Mouse (Mus musculus): Measurements from ENCODE around the gene Med31.
"Not testable (repeated sequence)": the region's sequence is repeated elsewhere in the genome, so short reads cannot be mapped to it uniquely, and the experiment has no call there.

The Med31 gene

GRCm38 (mm10) chr11:72196506-72196905 is 18.9 kb downstream of the Med31 start:
- no peak for DNase-seq

GRCm38 (mm10) chr11:72194259-72194658 is 21.1 kb downstream of the Med31 start:
- no peak for DNase-seq

- no peak for DNase-seq
These were observed 24.5 kb downstream of the Med31 start for GRCm38 (mm10) chr11:72190857-72191256.

- peak; percentile 21 for DNase-seq
These were observed 31.1 kb downstream of the Med31 start for GRCm38 (mm10) chr11:72184252-72184651.

GRCm38 (mm10) chr11:72181136-72181535 is 34.3 kb downstream of the Med31 start:
- DNase-seq = no peak

- DNase-seq = no peak
These were observed 34.8 kb downstream of the Med31 start for GRCm38 (mm10) chr11:72180556-72180955.

GRCm38 (mm10) chr11:72176553-72176952 is 38.8 kb downstream of the Med31 start:
- DNase-seq = no peak

- DNase-seq = no peak
These were observed 39.4 kb downstream of the Med31 start for GRCm38 (mm10) chr11:72175966-72176365.

- DNase-seq = no peak
These were observed 40.7 kb downstream of the Med31 start for GRCm38 (mm10) chr11:72174721-72175120.

- DNase-seq = no peak
These were observed 41.9 kb downstream of the Med31 start for GRCm38 (mm10) chr11:72173506-72173905.

- not testable (repeated sequence) for DNase-seq
These were observed 43.5 kb downstream of the Med31 start for GRCm38 (mm10) chr11:72171906-72172305.

- no peak for DNase-seq
These were observed 45.5 kb downstream of the Med31 start for GRCm38 (mm10) chr11:72169871-72170270.

GRCm38 (mm10) chr11:72163198-72163597 is 52.2 kb downstream of the Med31 start:
- no peak for DNase-seq
